Mouse (Mus musculus): ENCODE data around the gene Nav1. TPM values are rescaled to one million over a fixed set of nuclear protein-coding genes. Genes with fewer than 3 reads are reported as not detected.

The Nav1 gene
- polyA plus RNA-seq, 1 experiment from 2014 or later, result 1.0 TPM

DNA sequence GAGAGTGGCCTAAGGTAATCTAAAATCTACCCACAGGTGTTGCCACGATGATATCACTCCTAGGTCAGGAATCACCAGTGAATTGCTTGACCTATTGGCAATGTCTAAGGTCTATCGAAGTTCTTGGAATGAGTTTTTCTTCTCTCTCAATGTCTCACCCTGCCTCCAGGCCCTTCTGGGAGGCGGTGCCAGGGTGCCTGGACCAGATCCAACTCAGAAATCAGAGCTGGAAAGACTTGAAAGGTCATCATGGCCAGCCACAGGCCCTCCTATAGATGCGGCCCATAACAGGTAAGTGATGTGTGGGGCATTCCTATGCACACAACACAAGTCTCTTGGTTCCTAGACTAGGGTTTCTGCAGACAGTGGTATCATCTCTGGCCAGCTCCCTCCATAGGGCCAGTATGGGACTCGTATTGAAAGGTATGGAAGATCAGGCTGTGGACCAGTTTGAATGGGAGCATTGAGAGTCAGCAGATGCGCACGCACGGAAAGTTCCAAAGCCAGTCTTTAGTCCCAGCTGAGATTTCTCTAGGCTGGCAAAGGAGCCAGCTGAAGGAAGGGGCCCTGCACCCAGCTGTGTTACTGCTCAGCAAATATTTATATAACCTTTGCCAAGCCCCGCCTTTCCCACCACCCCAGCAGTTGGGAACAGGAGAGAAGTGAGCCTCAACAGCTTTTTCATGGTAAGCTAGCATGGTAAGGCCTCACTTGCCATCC is 92.0 kb downstream of the Nav1 start:
- Histone ChIP-seq H3K4me3 (replicated peaks) (no peak overlapping the region), H3K27ac (replicated peaks) (no peak overlapping the region), H3K9ac (no peak overlapping the region), H3K9me3 (replicated peaks) (no peaks in the 10 kb centered on the region), H3K36me3 (replicated peaks) (no peaks in the 10 kb centered on the region), H3K4me2 (no peak overlapping the region), H3K4me1 (replicated peaks) (peaks cover 28% of the 10 kb centered on the region), H3K27me3 (peaks cover 22% of the 10 kb centered on the region)
- WGBS (ENCODE audit: insufficient replicate concordance), result 59% methylated on average over 9 of the region's 9 CpGs
- no peak for ATAC-seq (ENCODE audit: insufficient read depth)

DNA sequence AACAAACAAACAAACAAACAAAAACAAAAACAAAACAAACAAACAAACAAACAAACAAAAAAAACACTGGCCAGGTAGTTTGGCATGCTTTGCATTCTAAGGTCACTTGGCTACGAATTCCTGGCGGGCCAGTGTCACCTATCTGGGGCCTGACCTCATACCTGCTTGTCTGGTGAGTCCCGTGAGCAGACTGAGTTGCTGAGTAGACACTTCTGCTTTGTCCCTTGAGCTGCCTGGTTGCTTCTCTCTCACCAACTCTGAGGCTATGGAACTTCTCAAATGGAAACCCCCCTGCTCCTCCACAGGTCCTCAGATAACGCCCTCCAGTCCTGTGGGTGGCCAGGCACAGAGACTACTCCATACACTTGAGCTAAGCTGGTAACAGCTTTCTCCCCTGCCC is 93.0 kb downstream of the Nav1 start:
- H3K4me2 ChIP-seq, result no peak overlapping the region
- no peak overlapping the region for H3K27ac ChIP-seq (replicated peaks)
- H3K36me3 ChIP-seq (replicated peaks), result no peaks in the 10 kb centered on the region
- H3K9me3 ChIP-seq (replicated peaks), result no peaks in the 10 kb centered on the region
- no peak overlapping the region for H3K9ac ChIP-seq
- peaks cover 31% of the 10 kb centered on the region for H3K4me1 ChIP-seq (replicated peaks)
- no peak overlapping the region for H3K4me3 ChIP-seq (replicated peaks)
- H3K27me3 ChIP-seq, result peaks cover 32% of the 10 kb centered on the region
- ATAC-seq (ENCODE audit: insufficient read depth), result no peak
- 48% methylated on average over 4 of the region's 4 CpGs for WGBS (ENCODE audit: insufficient replicate concordance)

DNA sequence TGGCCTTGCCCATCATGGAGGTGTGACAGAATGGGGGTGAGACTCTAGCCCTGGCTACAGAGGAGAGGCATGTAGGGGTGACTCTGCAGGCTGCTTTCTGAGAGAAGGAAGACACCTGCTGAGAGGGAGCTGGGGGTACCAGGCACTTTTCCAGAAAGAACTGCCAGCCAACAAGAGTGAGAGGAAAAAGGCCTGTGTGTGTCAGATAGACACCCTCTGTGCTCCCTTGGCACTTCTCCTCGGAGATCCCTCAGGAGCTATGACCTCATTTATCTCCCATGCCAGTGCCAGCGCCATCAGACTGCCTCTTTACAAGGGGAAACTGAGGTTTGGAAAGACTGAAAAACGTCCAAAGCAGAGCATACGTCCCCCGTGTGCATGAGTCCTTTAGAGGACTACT is 93.6 kb downstream of the Nav1 start:
- no peak overlapping the region for H3K27ac ChIP-seq (replicated peaks)
- H3K9me3 ChIP-seq (replicated peaks), result no peaks in the 10 kb centered on the region
- no peaks in the 10 kb centered on the region for H3K36me3 ChIP-seq (replicated peaks)
- ATAC-seq (ENCODE audit: insufficient read depth), result no peak
- 40% methylated on average over 5 of the region's 5 CpGs for WGBS (ENCODE audit: insufficient replicate concordance)
- H3K4me2 ChIP-seq, result no peak overlapping the region
- no peak overlapping the region for H3K9ac ChIP-seq
- H3K4me1 ChIP-seq (replicated peaks), result peaks cover 31% of the 10 kb centered on the region
- H3K27me3 ChIP-seq, result peaks cover 38% of the 10 kb centered on the region
- no peak overlapping the region for H3K4me3 ChIP-seq (replicated peaks)

DNA sequence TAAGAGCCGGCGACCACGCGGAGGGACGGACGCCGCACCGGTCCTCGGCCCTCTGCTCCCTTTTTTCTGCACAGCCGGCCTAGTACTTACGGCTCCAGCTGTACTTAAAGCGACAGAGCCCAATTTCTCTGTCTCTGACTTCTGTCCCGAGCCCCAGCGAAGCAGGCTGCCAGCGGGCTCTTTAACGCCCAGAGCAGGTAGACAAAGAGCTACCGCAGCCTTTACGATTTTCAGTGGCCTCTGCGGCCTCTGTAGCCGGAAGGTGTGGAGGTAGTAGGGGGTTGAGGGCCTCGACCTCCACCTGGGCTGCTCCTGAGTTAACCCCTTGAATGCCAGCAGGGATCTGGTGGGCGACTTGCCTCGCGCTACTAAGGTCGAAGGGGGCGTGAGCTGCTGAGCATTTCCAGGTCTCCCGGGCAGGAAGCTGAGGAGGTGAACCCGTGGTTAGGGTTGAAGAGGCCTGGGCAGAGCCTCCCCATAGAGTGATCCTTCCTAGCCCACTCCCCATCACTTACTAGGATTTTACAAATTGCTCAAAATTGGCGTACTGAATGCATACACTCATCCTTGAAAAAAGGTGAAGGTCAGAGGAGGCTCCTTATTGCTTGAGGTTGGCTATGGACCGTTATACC is 96.6 kb downstream of the Nav1 start:
- H3K9ac ChIP-seq, result no peak overlapping the region
- H3K36me3 ChIP-seq (replicated peaks), result no peaks in the 10 kb centered on the region
- peak; percentile 35; the same call in 1 of the 2 replicates for ATAC-seq (ENCODE audit: insufficient read depth)
- H3K27ac ChIP-seq (replicated peaks), result no peak overlapping the region
- WGBS (ENCODE audit: insufficient replicate concordance), result 2% methylated on average over 30 of the region's 30 CpGs
- peaks cover 17% of the 10 kb centered on the region for H3K4me1 ChIP-seq (replicated peaks)
- H3K27me3 ChIP-seq, result peaks cover 47% of the 10 kb centered on the region
- no peaks in the 10 kb centered on the region for H3K9me3 ChIP-seq (replicated peaks)
- H3K4me2 ChIP-seq, result peak overlapping the region; percentile 55
- peak overlapping the region; percentile 41 for H3K4me3 ChIP-seq (replicated peaks)

DNA sequence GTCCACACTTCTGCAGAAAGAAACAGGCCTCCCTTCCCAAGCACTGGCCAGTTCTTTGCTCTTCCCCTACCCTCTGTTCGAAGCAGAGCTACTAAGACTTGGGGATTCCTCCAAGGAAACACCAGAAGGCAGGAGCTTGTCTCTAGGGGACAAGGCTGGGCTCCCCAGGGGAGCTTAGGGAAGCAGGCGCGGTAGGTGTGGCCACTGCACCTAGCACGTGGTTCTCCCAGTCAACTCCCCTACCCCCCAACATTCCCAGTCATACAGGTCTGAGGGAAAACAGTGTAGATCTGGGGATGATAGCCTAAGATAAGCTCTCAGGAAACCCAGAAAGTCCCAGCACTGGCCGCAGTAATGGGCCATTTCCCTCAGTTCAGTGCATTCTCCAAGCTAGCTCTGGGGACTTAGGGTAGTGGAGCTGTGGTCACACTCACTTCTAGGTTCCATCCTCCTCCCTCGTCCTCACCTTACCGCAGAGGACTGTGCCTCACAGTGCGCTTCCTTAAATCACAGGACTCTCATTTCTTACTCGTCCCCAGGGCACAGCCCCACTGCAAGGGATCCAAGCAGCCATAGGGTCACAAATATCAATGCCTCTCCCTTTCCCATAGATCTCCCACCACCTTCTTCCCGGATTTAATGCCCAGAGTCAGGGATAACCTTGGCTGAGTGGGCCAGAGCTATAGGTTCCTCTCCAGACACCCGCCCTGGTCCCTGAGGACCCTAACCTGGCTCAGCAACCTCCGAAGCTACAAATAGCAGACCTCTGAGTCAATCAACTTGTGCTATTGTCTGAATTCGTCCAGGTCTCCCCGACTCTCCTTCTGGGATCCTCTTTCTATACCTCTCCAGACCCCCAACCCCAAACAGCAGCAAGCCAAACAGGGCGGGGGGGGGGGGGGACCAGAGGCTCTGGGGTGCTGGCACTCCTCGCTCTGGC is 97.7 kb downstream of the Nav1 start:
- WGBS (ENCODE audit: insufficient replicate concordance), result 15% methylated on average over 16 of the region's 16 CpGs
- H3K27ac ChIP-seq (replicated peaks), result no peak overlapping the region
- peaks cover 12% of the 10 kb centered on the region for H3K4me1 ChIP-seq (replicated peaks)
- H3K9ac ChIP-seq, result no peak overlapping the region
- no peaks in the 10 kb centered on the region for H3K36me3 ChIP-seq (replicated peaks)
- peak overlapping the region; percentile 41 for H3K4me3 ChIP-seq (replicated peaks)
- H3K4me2 ChIP-seq, result peak overlapping the region; percentile 55
- no peaks in the 10 kb centered on the region for H3K9me3 ChIP-seq (replicated peaks)
- peaks cover 47% of the 10 kb centered on the region for H3K27me3 ChIP-seq
- no peak for ATAC-seq (ENCODE audit: insufficient read depth)

DNA sequence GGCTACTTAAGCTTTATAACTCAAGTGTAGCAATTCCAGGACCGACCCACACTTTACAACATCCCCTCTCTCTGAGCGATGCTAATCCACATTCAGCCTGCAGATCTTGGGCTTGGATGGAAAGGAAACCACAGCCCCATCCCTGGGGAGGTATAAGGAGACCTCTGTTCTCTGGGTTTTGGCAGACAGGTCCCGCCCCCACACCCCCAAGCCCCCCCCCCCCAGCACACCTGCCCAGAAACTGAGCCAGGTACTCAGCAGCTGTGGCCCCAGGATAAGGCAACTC is 98.8 kb downstream of the Nav1 start:
- 54% methylated on average over 3 of the region's 3 CpGs for WGBS (ENCODE audit: insufficient replicate concordance)
- no peak overlapping the region for H3K9ac ChIP-seq
- peaks cover 11% of the 10 kb centered on the region; the same call in 1 of the 2 replicates for H3K4me1 ChIP-seq (replicated peaks)
- no peaks in the 10 kb centered on the region for H3K9me3 ChIP-seq (replicated peaks)
- no peak overlapping the region for H3K4me2 ChIP-seq
- no peak for ATAC-seq (ENCODE audit: insufficient read depth)
- no peak overlapping the region for H3K27ac ChIP-seq (replicated peaks)
- no peak overlapping the region for H3K4me3 ChIP-seq (replicated peaks)
- no peaks in the 10 kb centered on the region for H3K36me3 ChIP-seq (replicated peaks)
- H3K27me3 ChIP-seq, result peaks cover 47% of the 10 kb centered on the region

DNA sequence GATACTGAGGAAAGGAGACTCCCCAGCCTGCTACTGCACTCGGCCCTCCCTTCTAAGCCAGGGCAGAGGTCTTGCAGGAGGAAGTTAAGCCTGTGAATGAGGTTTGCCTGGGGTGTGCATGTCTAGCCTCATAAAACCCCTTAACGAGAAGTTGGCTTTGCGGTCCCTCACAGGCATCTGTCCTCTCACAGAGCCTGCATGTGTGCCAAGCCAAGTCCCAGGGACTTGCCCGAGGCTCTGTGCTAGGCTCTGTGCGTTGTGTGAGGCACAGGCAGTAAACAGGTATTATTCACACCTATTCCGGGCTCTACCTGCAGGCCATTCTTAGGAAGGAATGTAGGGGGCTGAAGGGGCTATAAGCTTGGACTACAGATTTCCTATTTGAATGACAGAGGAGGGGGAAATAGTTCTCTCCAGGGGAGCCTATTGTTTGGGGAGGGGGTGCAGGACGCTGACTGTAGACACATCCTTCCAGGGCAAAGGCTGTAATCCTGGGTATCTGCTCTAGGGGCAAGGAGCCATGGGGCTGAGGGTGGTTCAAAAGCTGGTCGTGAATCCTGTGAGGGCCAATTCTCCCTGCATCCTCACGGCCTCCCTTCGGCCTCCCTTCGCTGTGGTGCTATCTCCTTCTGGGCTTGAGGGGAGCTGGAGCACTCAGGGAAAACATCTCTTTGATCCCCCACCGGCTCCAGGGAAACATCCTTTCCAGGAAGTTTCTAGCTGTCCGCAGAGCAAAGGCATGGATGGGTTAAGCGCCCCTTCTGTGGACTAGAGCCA is 99.3 kb downstream of the Nav1 start:
- H3K4me1 ChIP-seq (replicated peaks), result 0 out of 2 replicates have a peak, but pooled peaks cover 9% of the 10 kb centered on the region
- no peak overlapping the region for H3K4me2 ChIP-seq
- no peaks in the 10 kb centered on the region for H3K9me3 ChIP-seq (replicated peaks)
- 49% methylated on average over 14 of the region's 14 CpGs for WGBS (ENCODE audit: insufficient replicate concordance)
- no peak overlapping the region for H3K9ac ChIP-seq
- no peaks in the 10 kb centered on the region for H3K36me3 ChIP-seq (replicated peaks)
- no peak overlapping the region for H3K27ac ChIP-seq (replicated peaks)
- no peak for ATAC-seq (ENCODE audit: insufficient read depth)
- peaks cover 47% of the 10 kb centered on the region for H3K27me3 ChIP-seq
- no peak overlapping the region for H3K4me3 ChIP-seq (replicated peaks)

DNA sequence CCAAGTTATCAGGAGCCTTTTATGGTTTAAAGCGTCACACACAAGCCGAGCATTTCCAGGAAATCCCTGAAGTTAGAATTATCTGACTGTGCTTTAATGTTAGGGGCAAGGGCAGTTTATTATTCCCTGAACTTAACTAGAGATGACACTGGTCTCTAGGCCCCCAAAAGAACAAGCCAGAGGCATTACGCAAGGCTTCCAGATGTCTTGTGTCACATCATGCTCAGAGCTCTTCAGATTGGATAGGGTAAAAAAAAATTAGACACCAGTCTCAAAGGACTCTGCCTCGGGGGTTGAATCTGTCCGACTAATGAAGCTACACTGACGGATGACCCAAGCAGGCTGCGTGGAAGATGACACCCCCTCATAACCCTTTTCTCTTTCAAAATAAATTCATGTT is 101.6 kb downstream of the Nav1 start:
- Histone ChIP-seq H3K36me3 (replicated peaks) (no peaks in the 10 kb centered on the region), H3K4me3 (replicated peaks) (no peak overlapping the region), H3K4me1 (replicated peaks) (0 out of 2 replicates have a peak, but pooled peaks cover 3% of the 10 kb centered on the region), H3K4me2 (no peak overlapping the region), H3K9ac (no peak overlapping the region), H3K27me3 (peaks cover 30% of the 10 kb centered on the region), H3K9me3 (replicated peaks) (no peaks in the 10 kb centered on the region), H3K27ac (replicated peaks) (no peak overlapping the region)
- WGBS (ENCODE audit: insufficient replicate concordance), result 64% methylated on average over 7 of the region's 7 CpGs
- ATAC-seq (ENCODE audit: insufficient read depth), result no peak

DNA sequence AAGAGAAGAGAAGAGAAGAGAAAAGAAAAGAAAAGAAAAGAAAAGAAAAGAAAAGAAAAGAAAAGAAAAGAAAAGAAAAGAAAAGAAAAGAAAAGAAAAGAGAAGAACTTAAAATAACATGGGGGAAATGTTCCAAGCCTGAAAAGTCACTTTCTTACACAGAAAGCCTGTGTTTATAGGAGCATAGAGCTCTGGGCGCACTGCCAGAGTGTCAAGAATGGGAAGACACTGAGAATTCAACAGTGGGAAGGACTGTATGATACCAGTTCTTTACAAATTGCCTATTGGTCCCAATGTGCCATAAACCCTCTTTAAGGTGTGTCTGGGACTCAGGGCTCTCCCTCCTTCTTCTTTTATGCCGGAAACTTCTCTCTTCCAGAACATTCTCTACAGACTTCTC is 103.7 kb downstream of the Nav1 start:
- WGBS (ENCODE audit: insufficient replicate concordance), result 57% methylated on average over 2 of the region's 2 CpGs
- Histone ChIP-seq H3K36me3 (replicated peaks) (no peaks in the 10 kb centered on the region), H3K27me3 (peaks cover 9% of the 10 kb centered on the region; the same call in 1 of the 2 replicates), H3K9ac (no peak overlapping the region), H3K4me3 (replicated peaks) (no peak overlapping the region), H3K4me1 (replicated peaks) (peaks cover 5% of the 10 kb centered on the region), H3K9me3 (replicated peaks) (no peaks in the 10 kb centered on the region), H3K4me2 (no peak overlapping the region), H3K27ac (replicated peaks) (no peak overlapping the region)
- ATAC-seq (ENCODE audit: insufficient read depth), result no peak

DNA sequence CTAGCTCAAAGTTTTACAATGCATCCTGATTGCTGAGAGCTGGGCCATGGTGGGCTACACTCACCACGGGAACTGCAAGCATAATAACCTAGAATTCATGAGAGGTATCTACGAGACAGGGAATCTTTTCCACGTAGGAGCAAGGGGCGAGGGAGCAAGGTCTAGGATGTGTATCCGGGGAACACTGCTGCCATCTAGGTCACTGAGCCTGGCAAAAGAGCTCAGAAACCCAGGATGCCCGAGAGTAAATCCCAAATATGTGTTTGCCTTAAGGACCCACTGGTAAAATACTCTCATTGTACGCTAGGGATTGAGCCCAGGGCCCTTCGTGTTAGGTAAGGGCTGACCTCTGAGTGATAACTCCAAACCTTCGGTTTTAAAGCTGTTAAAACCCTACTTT is 104.3 kb downstream of the Nav1 start:
- H3K9ac ChIP-seq, result no peak overlapping the region
- H3K9me3 ChIP-seq (replicated peaks), result no peaks in the 10 kb centered on the region
- H3K4me1 ChIP-seq (replicated peaks), result peaks cover 6% of the 10 kb centered on the region
- H3K4me2 ChIP-seq, result no peak overlapping the region
- H3K27ac ChIP-seq (replicated peaks), result no peak overlapping the region
- peaks cover 4% of the 10 kb centered on the region; the same call in 1 of the 2 replicates for H3K27me3 ChIP-seq
- 68% methylated on average over 9 of the region's 9 CpGs for WGBS (ENCODE audit: insufficient replicate concordance)
- no peaks in the 10 kb centered on the region for H3K36me3 ChIP-seq (replicated peaks)
- ATAC-seq (ENCODE audit: insufficient read depth), result no peak
- no peak overlapping the region for H3K4me3 ChIP-seq (replicated peaks)

Measured in liver, embryonic 15.5 days (tissue).